Mouse (Mus musculus) lung, postnatal 0 days (tissue): ENCODE measurements at regions not wholly inside any gene's neighbourhood (a gene's known extent, or its start where the extent isn't known, plus 50 kb on each side); places are given as distances from the start of the nearest gene placed in this dataset.

Source experiments
- CTCF ChIP-seq: IDR thresholded peaks from 2 replicates; pipeline ENCODE4 v1.5.1; 2016; ENCODE audit warnings: antibody characterized with exemption, mild to moderate bottlenecking
- EP300 ChIP-seq: IDR thresholded peaks from 2 replicates; pipeline ENCODE4 v1.6.1; 2016; ENCODE audit warnings: antibody characterized with exemption, mild to moderate bottlenecking, control low read depth

DNA sequence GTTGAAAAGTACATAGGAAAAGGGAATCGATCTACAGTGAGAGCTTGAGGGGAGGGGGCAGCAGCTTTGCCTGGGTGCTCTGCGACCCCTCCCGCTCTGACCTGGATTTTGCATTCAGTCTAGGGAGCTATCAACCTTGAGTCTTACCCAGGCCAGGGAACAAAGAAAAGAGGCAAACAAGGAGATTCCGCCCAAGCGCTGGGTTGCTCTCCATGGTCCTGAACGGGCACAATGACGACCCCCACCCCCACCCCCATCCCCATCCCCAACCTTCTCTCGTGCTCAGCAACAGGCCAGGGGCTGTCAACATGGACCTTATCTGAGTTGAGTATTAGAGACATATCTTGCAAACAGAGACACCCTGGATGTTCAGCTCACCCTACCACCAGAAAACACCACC lies 74.9 kb downstream of the Tpra1 start:
- TF ChIP-seq CTCF (no peak), EP300 (no peak)
